Mouse (Mus musculus): Measurements from ENCODE around the gene Mkln1.

- TF ChIP-seq CTCF (IDR thresholded peaks at IDR 0.05) (no peak), EP300 (IDR thresholded peaks at IDR 0.05) (no peak)
Observed at GRCm38 (mm10) chr6:31534705-31535104, 136.2 kb downstream of the Mkln1 start.
